Mouse (Mus musculus): ENCODE measurements around the gene Megf9. TPM values are rescaled to one million over a fixed set of nuclear protein-coding genes. Genes with fewer than 3 reads are reported as not detected.

The Megf9 gene
- 2.6 and 6.5 TPM in 2 replicates for polyA plus RNA-seq (2012; rRNA removed; ENCODE audit: low replicate concordance)

DNA sequence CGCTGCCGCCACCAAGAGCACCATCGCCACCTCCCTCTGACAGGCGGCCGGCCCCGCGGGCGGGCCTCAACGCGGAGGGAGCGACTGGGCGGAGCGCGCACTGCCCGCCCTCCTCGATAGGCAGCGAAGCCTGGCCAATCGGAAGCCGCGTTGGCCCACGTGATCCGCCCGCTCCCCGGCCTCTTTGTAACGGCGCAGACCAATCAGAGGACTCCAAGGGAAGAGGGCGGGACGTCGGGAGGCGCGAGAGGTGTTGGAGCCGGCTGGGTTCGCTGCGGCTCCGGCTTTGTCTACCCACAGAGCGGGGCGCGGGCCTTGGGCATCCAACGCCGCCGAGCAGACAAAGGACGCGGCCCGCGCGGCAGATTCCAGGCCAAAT, at the start of gene Megf9:
Gene Megf9 (minus strand): TSS at position 105 of the 379 bp plus-strand sequence.

DNA sequence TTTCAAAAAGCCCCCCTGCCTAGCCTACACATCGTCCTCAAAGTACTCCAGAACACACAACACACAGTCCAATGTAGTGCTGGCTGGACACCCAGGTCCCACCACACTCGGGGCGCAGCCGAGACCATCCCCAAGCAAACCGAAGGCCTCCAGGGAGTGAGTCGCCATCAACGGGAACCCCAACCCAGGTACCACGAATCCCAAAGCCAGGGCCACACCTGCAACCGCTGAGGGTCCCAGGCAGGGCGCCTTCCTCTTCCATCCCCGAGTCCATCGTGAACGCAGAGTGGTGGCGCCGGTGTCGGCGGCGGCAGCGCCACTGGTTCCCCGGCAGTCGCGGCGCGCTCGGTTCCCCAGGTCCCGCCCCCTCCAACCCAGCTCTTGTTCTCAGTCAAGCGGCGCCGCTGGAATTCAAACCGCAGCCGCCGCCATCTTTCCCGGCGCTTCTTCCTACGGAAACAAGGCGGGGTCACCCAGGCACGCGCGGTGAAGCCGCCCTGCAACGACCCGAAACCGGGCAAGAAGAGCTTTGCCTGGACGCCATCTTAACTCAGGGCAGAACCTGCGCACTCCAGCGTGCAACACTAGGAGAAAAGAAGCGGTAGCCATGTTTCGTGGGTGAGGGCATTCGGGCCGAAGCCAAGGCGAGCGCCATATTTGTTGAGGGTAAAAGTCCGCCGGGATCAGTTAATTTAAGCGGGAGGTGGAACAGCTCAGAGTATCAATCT, 124.6 kb downstream of the Megf9 start, which contains the start of gene Cdk5rap2:
Gene Cdk5rap2 (minus strand): TSS at position 450 of the 728 bp plus-strand sequence.

Other genes starting within 250 kb of the Megf9 start
- gene Cdk5rap2, start 124.6 kb downstream of the Megf9 start, polyA plus RNA-seq (2012; rRNA removed; ENCODE audit: low replicate concordance) = 0.66 and 2.1 TPM in 2 replicates

Measured in duodenum, adult 2 months (tissue).